Mouse (Mus musculus) small intestine, adult 2 months (tissue): ENCODE measurements around the gene Got2.

Source experiments
- CTCF ChIP-seq: fragments of 200-500 bp; IDR thresholded peaks from 2 replicates; pipeline ENCODE4 v1.5.1; 2012; ENCODE audit warnings: low read depth, mild to moderate bottlenecking, control low read depth, inconsistent platforms, low read length, moderate library complexity, mixed read lengths; ENCODE audit not compliant: insufficient replicate concordance, insufficient read length; ENCODE audit errors: extremely low read depth
- POLR2A ChIP-seq: fragments of 200-500 bp; IDR thresholded peaks from 2 replicates; pipeline ENCODE4 v1.6.1; 2012; ENCODE audit warnings: low read depth, mild to moderate bottlenecking, control low read depth, inconsistent platforms, low read length, moderate library complexity

- no peak for TF ChIP-seq POLR2A
- no peak for TF ChIP-seq CTCF
These were observed 35.1 kb downstream of the Got2 start, which contains the start of gene Slc38a7 for GRCm38 (mm10) chr8:95853102-95853843.
